Mouse (Mus musculus) adrenal gland, postnatal 25 days (tissue): Measurements from ENCODE around the gene Cnrip1. TPM values are rescaled to one million over a fixed set of nuclear protein-coding genes. Genes with fewer than 3 reads are reported as not detected.

Experiments used
- DNase-seq: peaks from one replicate; pipeline ENCODE4 v3.0.0; 2021; ENCODE audit warnings: mixed read lengths
- total RNA-seq: library from RNA; stranded (reverse); gene quantifications from 2 replicates; pipeline ENCODE4 v1.2.3, GENCODE M21; 2021

Gene Cnrip1
- total RNA-seq, 1 experiment from 2014 or later: 21.7 TPM

GRCm38 (mm10) chr11:17107359-17107758 lies 56.0 kb downstream of the Cnrip1 start:
- no peak for DNase-seq

GRCm38 (mm10) chr11:17112419-17113090 lies 61.2 kb downstream of the Cnrip1 start:
- no peak for DNase-seq

GRCm38 (mm10) chr11:17126418-17126817 lies 75.0 kb downstream of the Cnrip1 start:
- DNase-seq: no peak

Other genes starting within 250 kb of the Cnrip1 start
- gene Fbxo48, start 100.2 kb upstream of the Cnrip1 start, total RNA-seq: 1.6 and 1.7 TPM in 2 replicates
- gene Plek, start 795 bp downstream of the Cnrip1 start, total RNA-seq: 2.7 and 2.9 TPM in 2 replicates
- gene Ppp3r1, start 107.7 kb downstream of the Cnrip1 start, total RNA-seq: 96.0 and 98.8 TPM in 2 replicates
- gene Wdr92, start 130.5 kb downstream of the Cnrip1 start, total RNA-seq: 16.7 and 19.8 TPM in 2 replicates
- 45.3 and 49.9 TPM in 2 replicates for gene Pno1, start 160.0 kb downstream of the Cnrip1 start, total RNA-seq
- 63.4 and 64.5 TPM in 2 replicates for gene C1d, start 206.0 kb downstream of the Cnrip1 start, total RNA-seq